Mouse (Mus musculus): ENCODE data around the gene Asic2. TPM values are rescaled to one million over a fixed set of nuclear protein-coding genes. Genes with fewer than 3 reads are reported as not detected.

Asic2 gene
- total RNA-seq, 2 experiments from 2014 or later = not detected

GRCm38 (mm10) chr11:81765288-81765687, 203.0 kb downstream of the Asic2 start:
- DNase-seq = no peak
- intact Hi-C loops (cut with DNase I) = loop anchor here (10.0 kb wide), 2 partner anchors 130 to 210 kb away; no protein-coding TSS in a partner anchor

GRCm38 (mm10) chr11:81764778-81765177, 203.5 kb downstream of the Asic2 start:
- intact Hi-C loops (cut with DNase I) = loop anchor here (10.0 kb wide), 2 partner anchors 130 to 210 kb away; no protein-coding TSS in a partner anchor
- no peak for DNase-seq

- no peak for DNase-seq
- intact Hi-C loops (cut with DNase I) = no loop called here
These were observed 211.0 kb downstream of the Asic2 start for GRCm38 (mm10) chr11:81757221-81757620.

GRCm38 (mm10) chr11:81750876-81751275, 217.4 kb downstream of the Asic2 start:
- no peak for DNase-seq
- intact Hi-C loops (cut with DNase I) = no loop called here

- no peak for DNase-seq
- intact Hi-C loops (cut with DNase I) = no loop called here
These were observed 218.2 kb downstream of the Asic2 start for GRCm38 (mm10) chr11:81750016-81750415.

- intact Hi-C loops (cut with DNase I) = no loop called here
- no peak for DNase-seq
These were observed 229.3 kb downstream of the Asic2 start for GRCm38 (mm10) chr11:81738995-81739394.

GRCm38 (mm10) chr11:81737777-81738176, 230.5 kb downstream of the Asic2 start:
- DNase-seq = no peak
- intact Hi-C loops (cut with DNase I) = no loop called here

- intact Hi-C loops (cut with DNase I) = no loop called here
- DNase-seq = no peak
These were observed 246.2 kb downstream of the Asic2 start for GRCm38 (mm10) chr11:81722071-81722470.

GRCm38 (mm10) chr11:81714801-81715200, 253.5 kb downstream of the Asic2 start:
- DNase-seq = no peak
- intact Hi-C loops (cut with DNase I) = no loop called here

GRCm38 (mm10) chr11:81706996-81707395, 261.3 kb downstream of the Asic2 start:
- no peak for DNase-seq
- intact Hi-C loops (cut with DNase I) = no loop called here

GRCm38 (mm10) chr11:81698008-81698407, 270.2 kb downstream of the Asic2 start:
- no peak for DNase-seq
- intact Hi-C loops (cut with DNase I) = no loop called here

GRCm38 (mm10) chr11:81695501-81695900, 272.8 kb downstream of the Asic2 start:
- DNase-seq = no peak
- intact Hi-C loops (cut with DNase I) = no loop called here

GRCm38 (mm10) chr11:81680511-81680910, 287.7 kb downstream of the Asic2 start:
- no peak for DNase-seq
- intact Hi-C loops (cut with DNase I) = no loop called here

- DNase-seq = no peak
- intact Hi-C loops (cut with DNase I) = no loop called here
These were observed 296.5 kb downstream of the Asic2 start for GRCm38 (mm10) chr11:81671724-81672123.

GRCm38 (mm10) chr11:81670436-81670835, 297.8 kb downstream of the Asic2 start:
- DNase-seq = no peak
- intact Hi-C loops (cut with DNase I) = no loop called here

- intact Hi-C loops (cut with DNase I) = no loop called here
- no peak for DNase-seq
These were observed 309.4 kb downstream of the Asic2 start for GRCm38 (mm10) chr11:81658850-81659249.

GRCm38 (mm10) chr11:81657121-81657520, 311.1 kb downstream of the Asic2 start:
- no peak for DNase-seq

GRCm38 (mm10) chr11:81647828-81648227, 320.4 kb downstream of the Asic2 start:
- intact Hi-C loops (cut with DNase I) = no loop called here

More at GRCm38 (mm10) chr11:81657121-81657520, 311.1 kb downstream of the Asic2 start:
- intact Hi-C loops (cut with DNase I) = no loop called here

GRCm38 (mm10) chr11:81645549-81645948, 322.7 kb downstream of the Asic2 start:
- DNase-seq = no peak
- intact Hi-C loops (cut with DNase I) = no loop called here

More at GRCm38 (mm10) chr11:81647828-81648227, 320.4 kb downstream of the Asic2 start:
- DNase-seq = no peak

- no peak for DNase-seq
- intact Hi-C loops (cut with DNase I) = loop anchor here (5.0 to 10.0 kb wide), 3 partner anchors 128 to 541 kb away; no protein-coding TSS in a partner anchor
These were observed 331.9 kb downstream of the Asic2 start for GRCm38 (mm10) chr11:81636356-81636755.

- intact Hi-C loops (cut with DNase I) = loop anchor here (5.0 to 10.0 kb wide), 3 partner anchors 130 to 543 kb away; no protein-coding TSS in a partner anchor
- DNase-seq = peak; percentile 37 to 39
These were observed 333.6 kb downstream of the Asic2 start for GRCm38 (mm10) chr11:81634360-81635350.

- intact Hi-C loops (cut with DNase I) = no loop called here
- no peak for DNase-seq
These were observed 343.1 kb downstream of the Asic2 start for GRCm38 (mm10) chr11:81625199-81625598.
